Mouse (Mus musculus): ENCODE data around the gene Gm960. TPM values are rescaled to one million over a fixed set of nuclear protein-coding genes. Genes with fewer than 3 reads are reported as not detected.
"Not testable (repeated sequence)": the region's sequence is repeated elsewhere in the genome, so short reads cannot be mapped to it uniquely, and the experiment has no call there.

Gene Gm960
- polyA plus RNA-seq, 1 experiment from 2014 or later = 2.0 TPM

- Histone ChIP-seq H3K9me3 (ENCODE audit: low read length) (no peaks in the 10 kb centered on the region), H3K9ac (replicated peaks; ENCODE audit: low read length) (no peak overlapping the region), H3K4me1 (ENCODE audit: insufficient read depth, low read length) (no peaks in the 10 kb centered on the region), H3K27me3 (ENCODE audit: insufficient read depth, low read length) (no peaks in the 10 kb centered on the region), H3K27ac (ENCODE audit: low read length) (no peak overlapping the region), H3K4me2 (replicated peaks; ENCODE audit: low read depth, low read length) (no peak overlapping the region), H3K4me3 (ENCODE audit: low read length) (no peak overlapping the region), H3K36me3 (ENCODE audit: insufficient read depth, low read length) (no peaks in the 10 kb centered on the region)
- ATAC-seq (ENCODE audit: low FRiP score, low TSS enrichment) = no peak
- 81% methylated on average over 3 of the region's 3 CpGs for WGBS
Measured at GRCm38 (mm10) chr19:4588430-4588829, 110.0 kb downstream of the Gm960 start.

DNA sequence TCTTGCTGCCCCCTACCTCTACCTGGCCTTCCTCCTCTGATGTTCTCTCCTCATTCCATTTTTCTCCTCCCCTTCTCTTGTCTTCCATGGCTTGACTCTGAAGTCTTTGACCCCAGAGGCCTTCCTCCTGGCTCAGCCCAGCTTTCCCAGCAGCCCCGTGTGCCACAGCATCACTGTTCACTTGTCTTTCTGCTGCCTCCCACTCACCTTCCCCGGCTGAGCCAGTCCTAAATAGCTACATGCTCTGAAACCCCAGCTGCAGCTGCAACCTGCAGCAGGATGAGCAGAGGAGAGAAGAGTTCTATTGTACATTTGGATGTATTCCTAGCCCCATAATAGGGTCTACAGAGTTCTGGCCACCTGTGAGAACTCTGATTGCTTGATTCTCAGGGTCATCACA, 111.0 kb downstream of the Gm960 start:
- Histone ChIP-seq H3K4me1 (ENCODE audit: insufficient read depth, low read length) (no peaks in the 10 kb centered on the region), H3K27ac (ENCODE audit: low read length) (no peak overlapping the region), H3K9me3 (ENCODE audit: low read length) (no peaks in the 10 kb centered on the region), H3K36me3 (ENCODE audit: insufficient read depth, low read length) (no peaks in the 10 kb centered on the region), H3K9ac (replicated peaks; ENCODE audit: low read length) (no peak overlapping the region), H3K4me2 (replicated peaks; ENCODE audit: low read depth, low read length) (no peak overlapping the region), H3K4me3 (ENCODE audit: low read length) (no peak overlapping the region), H3K27me3 (ENCODE audit: insufficient read depth, low read length) (no peaks in the 10 kb centered on the region)
- ATAC-seq (ENCODE audit: low FRiP score, low TSS enrichment) = no peak
- WGBS = 38% methylated on average over 2 of the region's 2 CpGs

DNA sequence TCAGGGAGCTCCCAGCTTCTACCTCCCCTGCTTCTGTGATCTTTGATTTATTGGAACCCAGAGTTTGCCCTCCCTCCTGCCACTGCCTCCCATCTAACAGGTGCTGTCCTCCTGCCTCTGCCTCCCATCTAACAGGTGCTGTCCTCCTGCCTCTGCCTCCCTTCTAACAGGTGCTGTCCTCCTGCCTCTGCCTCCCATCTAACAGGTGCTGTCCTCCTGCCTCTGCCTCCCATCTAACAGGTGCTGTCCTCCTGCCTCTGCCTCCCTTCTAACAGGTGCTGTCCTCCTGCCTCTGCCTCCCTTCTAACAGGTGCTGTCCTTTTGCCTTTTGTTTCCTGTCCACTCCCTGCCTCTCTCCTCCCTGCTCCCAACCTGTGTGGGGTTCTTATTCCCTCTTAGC, 111.7 kb downstream of the Gm960 start:
- not testable (repeated sequence) for H3K9ac ChIP-seq (replicated peaks; ENCODE audit: low read length); H3K36me3 ChIP-seq (ENCODE audit: insufficient read depth, low read length); ATAC-seq (ENCODE audit: low FRiP score, low TSS enrichment); H3K27ac ChIP-seq (ENCODE audit: low read length); H3K4me3 ChIP-seq (ENCODE audit: low read length); H3K27me3 ChIP-seq (ENCODE audit: insufficient read depth, low read length); H3K9me3 ChIP-seq (ENCODE audit: low read length); H3K4me1 ChIP-seq (ENCODE audit: insufficient read depth, low read length); H3K4me2 ChIP-seq (replicated peaks; ENCODE audit: low read depth, low read length)

DNA sequence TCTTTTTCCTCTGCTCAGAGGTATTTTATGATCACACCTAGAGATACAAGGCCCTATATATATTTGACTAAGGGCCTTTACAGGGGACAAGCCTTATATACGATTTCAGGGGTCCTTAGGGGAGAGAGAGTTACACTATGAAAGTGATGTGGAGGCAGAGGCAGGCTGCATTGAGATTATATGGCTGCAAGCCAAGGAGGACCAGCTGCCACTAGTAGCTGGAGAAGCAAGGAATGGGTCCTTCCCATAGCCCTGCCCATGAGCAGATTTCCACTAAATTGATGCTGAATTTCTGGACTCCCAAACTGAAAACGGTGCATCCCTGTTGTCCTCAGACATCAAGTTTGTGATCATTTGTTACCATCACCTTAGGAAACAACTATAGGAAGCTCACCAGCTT, 114.6 kb downstream of the Gm960 start:
- Histone ChIP-seq H3K27ac (ENCODE audit: low read length) (no peak overlapping the region), H3K9ac (replicated peaks; ENCODE audit: low read length) (no peak overlapping the region), H3K36me3 (ENCODE audit: insufficient read depth, low read length) (no peaks in the 10 kb centered on the region), H3K9me3 (ENCODE audit: low read length) (no peaks in the 10 kb centered on the region), H3K27me3 (ENCODE audit: insufficient read depth, low read length) (no peaks in the 10 kb centered on the region), H3K4me2 (replicated peaks; ENCODE audit: low read depth, low read length) (no peak overlapping the region), H3K4me3 (ENCODE audit: low read length) (no peak overlapping the region), H3K4me1 (ENCODE audit: insufficient read depth, low read length) (no peaks in the 10 kb centered on the region)
- ATAC-seq (ENCODE audit: low FRiP score, low TSS enrichment) = no peak
- WGBS = 73% methylated on average over 2 of the region's 2 CpGs

GRCm38 (mm10) chr19:4579296-4579695, 119.2 kb downstream of the Gm960 start:
- WGBS = 79% methylated on average over 5 of the region's 5 CpGs
- H3K9ac ChIP-seq (replicated peaks; ENCODE audit: low read length) = no peak overlapping the region
- ATAC-seq (ENCODE audit: low FRiP score, low TSS enrichment) = no peak

DNA sequence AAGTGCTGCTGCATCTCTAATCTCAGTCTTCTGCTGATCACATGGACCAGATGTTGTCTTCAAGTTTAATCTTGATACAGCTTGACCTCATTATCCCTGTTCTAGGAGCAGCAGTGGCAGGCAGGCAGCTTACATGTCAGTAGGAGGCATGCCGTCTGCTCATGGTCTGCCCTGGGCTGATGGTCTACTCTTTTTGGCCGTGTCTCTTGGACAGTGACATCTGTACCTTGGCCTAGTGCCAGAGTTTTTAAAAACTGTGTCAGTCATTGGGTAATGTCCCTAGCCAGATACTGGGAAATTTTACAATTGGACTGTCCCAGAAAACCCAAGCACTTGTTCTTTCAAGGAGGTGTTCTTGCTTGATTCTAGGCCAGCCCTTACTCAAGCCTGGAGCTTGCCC, 119.7 kb downstream of the Gm960 start:
- Histone ChIP-seq H3K27me3 (ENCODE audit: insufficient read depth, low read length) (no peaks in the 10 kb centered on the region), H3K4me3 (ENCODE audit: low read length) (no peak overlapping the region), H3K4me2 (replicated peaks; ENCODE audit: low read depth, low read length) (no peak overlapping the region), H3K27ac (ENCODE audit: low read length) (no peak overlapping the region), H3K36me3 (ENCODE audit: insufficient read depth, low read length) (no peaks in the 10 kb centered on the region), H3K9ac (replicated peaks; ENCODE audit: low read length) (no peak overlapping the region), H3K9me3 (ENCODE audit: low read length) (no peaks in the 10 kb centered on the region), H3K4me1 (ENCODE audit: insufficient read depth, low read length) (no peaks in the 10 kb centered on the region)
- WGBS = 55% methylated on average over 2 of the region's 2 CpGs
- ATAC-seq (ENCODE audit: low FRiP score, low TSS enrichment) = no peak

More at GRCm38 (mm10) chr19:4579296-4579695, 119.2 kb downstream of the Gm960 start:
- Histone ChIP-seq H3K4me1 (ENCODE audit: insufficient read depth, low read length) (no peaks in the 10 kb centered on the region), H3K36me3 (ENCODE audit: insufficient read depth, low read length) (no peaks in the 10 kb centered on the region), H3K27ac (ENCODE audit: low read length) (no peak overlapping the region), H3K4me3 (ENCODE audit: low read length) (no peak overlapping the region), H3K27me3 (ENCODE audit: insufficient read depth, low read length) (no peaks in the 10 kb centered on the region), H3K9me3 (ENCODE audit: low read length) (no peaks in the 10 kb centered on the region), H3K4me2 (replicated peaks; ENCODE audit: low read depth, low read length) (no peak overlapping the region)

Small RNA genes lying within 50 kb of the gene (microRNA-seq; reads per million reads assigned to microRNA genes)
- gene Mir6986 = not detected

Other genes with a start within 250 kb of the Gm960 start
- 2.8 and 3.8 TPM in 2 replicates for gene Syt12, start 221.2 kb downstream of the Gm960 start, polyA plus RNA-seq (2015; fragmentation: Nextera tagmentation; extraction: Ambion mirVana)
- gene 2010003K11Rik, start 200.1 kb downstream of the Gm960 start, polyA plus RNA-seq (2015; fragmentation: Nextera tagmentation; extraction: Ambion mirVana) = 0.22 TPM in 1 of 2 replicates, not detected in the other
- gene Pcx, start 188.2 kb downstream of the Gm960 start, polyA plus RNA-seq (2015; fragmentation: Nextera tagmentation; extraction: Ambion mirVana) = 56.3 and 70.9 TPM in 2 replicates
- 4.5 and 6.0 TPM in 2 replicates for gene Lrfn4, start 83.0 kb downstream of the Gm960 start, polyA plus RNA-seq (2015; fragmentation: Nextera tagmentation; extraction: Ambion mirVana)
- gene Rce1, start 73.0 kb downstream of the Gm960 start, polyA plus RNA-seq (2015; fragmentation: Nextera tagmentation; extraction: Ambion mirVana) = 92.4 and 96.0 TPM in 2 replicates
- gene Sptbn2, start 12.5 kb upstream of the Gm960 start, polyA plus RNA-seq (2015; fragmentation: Nextera tagmentation; extraction: Ambion mirVana) = 3.2 and 3.8 TPM in 2 replicates
- 75.5 and 77.2 TPM in 2 replicates for gene Rbm4b, start 57.8 kb upstream of the Gm960 start, polyA plus RNA-seq (2015; fragmentation: Nextera tagmentation; extraction: Ambion mirVana)
- 66.0 and 82.7 TPM in 2 replicates for gene Rbm4, start 95.2 kb upstream of the Gm960 start, polyA plus RNA-seq (2015; fragmentation: Nextera tagmentation; extraction: Ambion mirVana)
- 30.4 and 41.6 TPM in 2 replicates for gene Gm21992, start 112.9 kb upstream of the Gm960 start, polyA plus RNA-seq (2015; fragmentation: Nextera tagmentation; extraction: Ambion mirVana)
- 104 and 108 TPM in 2 replicates for gene Rbm14, start 113.0 kb upstream of the Gm960 start, polyA plus RNA-seq (2015; fragmentation: Nextera tagmentation; extraction: Ambion mirVana)
- gene Ccs, start 140.7 kb upstream of the Gm960 start, polyA plus RNA-seq (2015; fragmentation: Nextera tagmentation; extraction: Ambion mirVana) = 73.0 and 82.1 TPM in 2 replicates
- gene Ccdc87, start 140.7 kb upstream of the Gm960 start, polyA plus RNA-seq (2015; fragmentation: Nextera tagmentation; extraction: Ambion mirVana) = not detected in 2 replicates
- 66.6 and 76.7 TPM in 2 replicates for gene Ctsf, start 156.5 kb upstream of the Gm960 start, polyA plus RNA-seq (2015; fragmentation: Nextera tagmentation; extraction: Ambion mirVana)
- gene Actn3, start 179.2 kb upstream of the Gm960 start, polyA plus RNA-seq (2015; fragmentation: Nextera tagmentation; extraction: Ambion mirVana) = 9.4 and 11.0 TPM in 2 replicates
- gene Zdhhc24, start 180.0 kb upstream of the Gm960 start, polyA plus RNA-seq (2015; fragmentation: Nextera tagmentation; extraction: Ambion mirVana) = 14.2 and 15.3 TPM in 2 replicates
- 6.5 and 7.2 TPM in 2 replicates for gene Bbs1, start 208.0 kb upstream of the Gm960 start, polyA plus RNA-seq (2015; fragmentation: Nextera tagmentation; extraction: Ambion mirVana)
- 113 and 124 TPM in 2 replicates for gene Dpp3, start 229.6 kb upstream of the Gm960 start, polyA plus RNA-seq (2015; fragmentation: Nextera tagmentation; extraction: Ambion mirVana)
- 2.4 and 3.8 TPM in 2 replicates for gene Peli3, start 244.5 kb upstream of the Gm960 start, polyA plus RNA-seq (2015; fragmentation: Nextera tagmentation; extraction: Ambion mirVana)